In genomic region chr13:45922467-45922866, GRCm38 (mm10) we compare ENCODE assay signal across 11 mouse cellular contexts. TPM values are rescaled to one million over a fixed set of nuclear protein-coding genes. Genes with fewer than 3 reads are reported as not detected.
DNase-seq lines count a peak whose midpoint lies in the region; ATAC-seq and TF ChIP-seq lines count a peak whose summit lies in the region.
"Had no signal": no experiment of that assay in that cellular context is flagged by ENCODE, and none has a peak within 500 bp of the region (broad histone marks: within the 10 kb centered on the region; RNA-seq: fewer than 3 reads in every experiment).

No protein-coding gene starts in this region.

- no peak overlapping the region for H3K9ac ChIP-seq in lung, embryonic 14.5 days
- no peak overlapping the region for H3K9ac ChIP-seq in stomach, embryonic 15.5 days
- no peak overlapping the region for H3K9ac ChIP-seq in liver, embryonic 12.5 days
- H3K9ac ChIP-seq: forebrain, embryonic 12.5 days; liver, embryonic 13.5 days had no signal

- H3K36me3 ChIP-seq in lung, embryonic 14.5 days (ENCODE audit: insufficient read depth): no peaks in the 10 kb centered on the region
- no peaks in the 10 kb centered on the region for H3K36me3 ChIP-seq in stomach, embryonic 15.5 days
- no peaks in the 10 kb centered on the region for H3K36me3 ChIP-seq in liver, embryonic 12.5 days
- H3K36me3 ChIP-seq: forebrain, embryonic 12.5 days; liver, embryonic 13.5 days had no signal

- no peaks in the 10 kb centered on the region for H3K27me3 ChIP-seq in lung, embryonic 14.5 days (ENCODE audit: insufficient read depth, low read length)
- H3K27me3 ChIP-seq in stomach, embryonic 15.5 days (replicated peaks): no peaks in the 10 kb centered on the region
- H3K27me3 ChIP-seq in liver, embryonic 12.5 days (replicated peaks): no peaks in the 10 kb centered on the region
- H3K27me3 ChIP-seq: forebrain, embryonic 12.5 days; liver, embryonic 13.5 days had no signal

- H3K4me2 ChIP-seq in lung, embryonic 14.5 days: peak overlapping the region; percentile 35; the same call in 1 of the 2 replicates
- peak overlapping the region; percentile 33; the same call in 1 of the 2 replicates for H3K4me2 ChIP-seq in stomach, embryonic 15.5 days
- H3K4me2 ChIP-seq in liver, embryonic 12.5 days: no peak overlapping the region
- H3K4me2 ChIP-seq: forebrain, embryonic 12.5 days; liver, embryonic 13.5 days had no signal

- peak overlapping the region; percentile 52; the same call in 1 of the 2 replicates for H3K27ac ChIP-seq in gastrocnemius, adult 2 months
- H3K27ac ChIP-seq in lung, embryonic 14.5 days (ENCODE audit: low read depth): peak overlapping the region; percentile 51; the same call in 1 of the 2 replicates
- peak overlapping the region; percentile 69 for H3K27ac ChIP-seq in stomach, embryonic 15.5 days
- H3K27ac ChIP-seq in liver, embryonic 12.5 days: no peak overlapping the region
- H3K27ac ChIP-seq: forebrain, embryonic 12.5 days; liver, embryonic 13.5 days had no signal

- H3K4me3 ChIP-seq in gastrocnemius, adult 2 months: peak overlapping the region; percentile 46
- no peak overlapping the region for H3K4me3 ChIP-seq in lung, embryonic 14.5 days (ENCODE audit: low read depth, low read length)
- no peak overlapping the region for H3K4me3 ChIP-seq in stomach, embryonic 15.5 days (replicated peaks)
- H3K4me3 ChIP-seq in liver, embryonic 12.5 days: no peak overlapping the region
- H3K4me3 ChIP-seq: forebrain, embryonic 12.5 days; liver, embryonic 13.5 days had no signal

- intact Hi-C loops in gastrocnemius, adult 2 months (cut with DNase I): no loop called here
- intact Hi-C loops in gastrocnemius, postnatal 14 days (cut with DNase I; ENCODE audit: low total_unique reads): no loop called here

- 10% methylated on average over 9 of the region's 9 CpGs for WGBS in lung, embryonic 14.5 days
- 29% methylated on average over 9 of the region's 9 CpGs for WGBS in stomach, embryonic 15.5 days
- WGBS in liver, embryonic 12.5 days (ENCODE audit: insufficient replicate concordance): 77% methylated on average over 9 of the region's 9 CpGs

- TF ChIP-seq CTCF in gastrocnemius, adult 2 months (IDR thresholded peaks at IDR 0.05): no peak
- no peak for TF ChIP-seq CTCF in lung, embryonic 14.5 days (IDR thresholded peaks at IDR 0.05; ENCODE audit: low read depth)

- H3K4me1 ChIP-seq in lung, embryonic 14.5 days (ENCODE audit: insufficient read depth): peaks cover 8% of the 10 kb centered on the region; the same call in 1 of the 2 replicates
- no peaks in the 10 kb centered on the region for H3K4me1 ChIP-seq in stomach, embryonic 15.5 days
- H3K4me1 ChIP-seq in liver, embryonic 12.5 days: peaks cover 35% of the 10 kb centered on the region; the same call in 1 of the 2 replicates
- H3K4me1 ChIP-seq: forebrain, embryonic 12.5 days had no signal

- no peaks in the 10 kb centered on the region for H3K9me3 ChIP-seq in lung, embryonic 14.5 days (ENCODE audit: low read depth, low read length)
- no peaks in the 10 kb centered on the region for H3K9me3 ChIP-seq in stomach, embryonic 15.5 days
- H3K9me3 ChIP-seq in liver, embryonic 12.5 days (replicated peaks): no peaks in the 10 kb centered on the region
- H3K9me3 ChIP-seq: forebrain, embryonic 12.5 days; liver, embryonic 13.5 days had no signal

- peak; percentile 81 for ATAC-seq in lung, embryonic 14.5 days (ENCODE audit: insufficient read depth)
- no peak for ATAC-seq in stomach, embryonic 15.5 days (ENCODE audit: insufficient read depth, low FRiP score, low read depth)
- ATAC-seq in liver, embryonic 12.5 days: no peak

- no peak for DNase-seq in gastrocnemius, adult 2 months
- DNase-seq in gastrocnemius, postnatal 14 days: no peak
- peak; percentile 63 for DNase-seq in NIH3T3 (ENCODE audit: low read depth)
- peak; percentile 75 for DNase-seq in lung, embryonic 14.5 days
- DNase-seq in testis, postnatal 14 days (ENCODE audit: low spot score): no peak
- no peak for DNase-seq in frontal cortex, postnatal 10 days (ENCODE audit: low spot score in 2 of 2)
- DNase-seq: heart, postnatal 36 days; liver, embryonic 13.5 days had no signal

RNA-seq across cellular contexts. Expression of gene Atxn1, which starts 42.3 kb away (rescaled TPM):
- total RNA-seq in gastrocnemius, adult 2 months (2021): 10 to 100 TPM; 40.4 to 56.3 TPM
- 10 to 100 TPM; 23.5 to 23.8 TPM for total RNA-seq in gastrocnemius, postnatal 14 days (2021)
- polyA plus RNA-seq in lung, embryonic 14.5 days (2014; fragmentation: Nextera tagmentation; extraction: Ambion mirVana): 3.9 and 6.4 TPM in 2 replicates
- polyA plus RNA-seq in stomach, embryonic 15.5 days (2015; fragmentation: Nextera tagmentation; extraction: Ambion mirVana): 7.1 and 8.5 TPM in 2 replicates
- 1.6 and 1.7 TPM in 2 replicates for polyA plus RNA-seq in liver, embryonic 12.5 days (2016; fragmentation: Nextera tagmentation; extraction: Ambion mirVana)

Comparison
In these comparisons a context has a peak if more than half of its experiments do, and no peak if none do; other contexts are left out.
1. DNase-seq: peak in NIH3T3 (single experiment) and lung, embryonic 14.5 days (single experiment); none in gastrocnemius, adult 2 months (single experiment), gastrocnemius, postnatal 14 days (single experiment), testis, postnatal 14 days (single experiment) and frontal cortex, postnatal 10 days (0 of 2).